Mouse (Mus musculus): ENCODE measurements around the gene Susd3. TPM values are rescaled to one million over a fixed set of nuclear protein-coding genes. Genes with fewer than 3 reads are reported as not detected.

The Susd3 gene
- total and polyA plus RNA-seq, 3 experiments = 2.0 to 8.6 (median 3.3) TPM

GRCm38 (mm10) chr13:49260036-49260722, 11.7 kb upstream of the Susd3 start:
- TF ChIP-seq TAL1 (conservative IDR thresholded peaks at IDR 0.05; ENCODE audit: low read depth, low read length) = no peak
- TF ChIP-seq POLR2AphosphoS5 (IDR thresholded peaks at IDR 0.05; ENCODE audit: insufficient replicate concordance, low read depth, low read length) = no peak
- TF ChIP-seq GATA1 (IDR thresholded peaks at IDR 0.05; ENCODE audit: borderline replicate concordance, low read length) = no peak
- TF ChIP-seq GATA2 (IDR thresholded peaks at IDR 0.05; ENCODE audit: borderline replicate concordance, low read depth, low read length) = no peak
- no peak for TF ChIP-seq CTCF (IDR thresholded peaks at IDR 0.05; ENCODE audit: low read depth, low read length)
- no peaks in the 10 kb centered on the region for H3K9me3 ChIP-seq (replicated peaks)
- H3K36me3 ChIP-seq (replicated peaks) = peaks cover 26% of the 10 kb centered on the region
- H3K4me1 ChIP-seq (ENCODE audit: insufficient read depth, low read depth, low read length) = no peaks in the 10 kb centered on the region
- peaks cover 18% of the 10 kb centered on the region for H3K27me3 ChIP-seq (ENCODE audit: insufficient read depth, low read length)
- H3K4me3 ChIP-seq (ENCODE audit: low read depth, low read length) = no peak overlapping the region
- DNase-seq (ENCODE audit: low spot score) (no peak), ATAC-seq (ENCODE audit: extremely low read depth, insufficient number of reproducible peaks, low FRiP score, poor library complexity, severe bottlenecking) (no peak)

GRCm38 (mm10) chr13:49257819-49258313, 9.4 kb upstream of the Susd3 start:
- peaks cover 23% of the 10 kb centered on the region for H3K27me3 ChIP-seq (ENCODE audit: insufficient read depth, low read length)
- no peaks in the 10 kb centered on the region for H3K4me1 ChIP-seq (ENCODE audit: insufficient read depth, low read depth, low read length)
- H3K36me3 ChIP-seq (replicated peaks) = peaks cover 4% of the 10 kb centered on the region
- ATAC-seq (ENCODE audit: extremely low read depth, insufficient number of reproducible peaks, low FRiP score, poor library complexity, severe bottlenecking) = no peak
- TF ChIP-seq GATA1 (IDR thresholded peaks at IDR 0.05; ENCODE audit: borderline replicate concordance, low read length) (no peak), POLR2AphosphoS5 (IDR thresholded peaks at IDR 0.05; ENCODE audit: insufficient replicate concordance, low read depth, low read length) (no peak), TAL1 (conservative IDR thresholded peaks at IDR 0.05; ENCODE audit: low read depth, low read length) (no peak), CTCF (IDR thresholded peaks at IDR 0.05; ENCODE audit: low read depth, low read length) (no peak), GATA2 (IDR thresholded peaks at IDR 0.05; ENCODE audit: borderline replicate concordance, low read depth, low read length) (no peak)
- no peak overlapping the region for H3K4me3 ChIP-seq (ENCODE audit: low read depth, low read length)
- DNase-seq (ENCODE audit: low spot score) = no peak
- H3K9me3 ChIP-seq (replicated peaks) = no peaks in the 10 kb centered on the region

- Histone ChIP-seq H3K4me1 (ENCODE audit: insufficient read depth, low read depth, low read length) (no peaks in the 10 kb centered on the region), H3K27me3 (ENCODE audit: insufficient read depth, low read length) (peaks cover 20% of the 10 kb centered on the region), H3K4me3 (ENCODE audit: low read depth, low read length) (no peak overlapping the region), H3K9me3 (replicated peaks) (peaks cover 4% of the 10 kb centered on the region), H3K36me3 (replicated peaks) (no peaks in the 10 kb centered on the region)
- DNase-seq (ENCODE audit: low spot score) (no peak), ATAC-seq (ENCODE audit: extremely low read depth, insufficient number of reproducible peaks, low FRiP score, poor library complexity, severe bottlenecking) (no peak)
- TF ChIP-seq GATA2 (IDR thresholded peaks at IDR 0.05; ENCODE audit: borderline replicate concordance, low read depth, low read length) = no peak
- TF ChIP-seq TAL1 (conservative IDR thresholded peaks at IDR 0.05; ENCODE audit: low read depth, low read length) = no peak
- no peak for TF ChIP-seq GATA1 (IDR thresholded peaks at IDR 0.05; ENCODE audit: borderline replicate concordance, low read length)
Observed at GRCm38 (mm10) chr13:49252746-49253145, 4.2 kb upstream of the Susd3 start.

GRCm38 (mm10) chr13:49252113-49252512, 3.6 kb upstream of the Susd3 start:
- peaks cover 20% of the 10 kb centered on the region for H3K27me3 ChIP-seq (ENCODE audit: insufficient read depth, low read length)
- no peak for DNase-seq (ENCODE audit: low spot score)
- H3K36me3 ChIP-seq (replicated peaks) = no peaks in the 10 kb centered on the region
- no peak overlapping the region for H3K4me3 ChIP-seq (ENCODE audit: low read depth, low read length)
- ATAC-seq (ENCODE audit: extremely low read depth, insufficient number of reproducible peaks, low FRiP score, poor library complexity, severe bottlenecking) = no peak
- TF ChIP-seq POLR2AphosphoS5 (IDR thresholded peaks at IDR 0.05; ENCODE audit: insufficient replicate concordance, low read depth, low read length) = no peak
- TF ChIP-seq TAL1 (conservative IDR thresholded peaks at IDR 0.05; ENCODE audit: low read depth, low read length) = no peak
- no peak for TF ChIP-seq GATA2 (IDR thresholded peaks at IDR 0.05; ENCODE audit: borderline replicate concordance, low read depth, low read length)
- no peak for TF ChIP-seq CTCF (IDR thresholded peaks at IDR 0.05; ENCODE audit: low read depth, low read length)
- no peak for TF ChIP-seq GATA1 (IDR thresholded peaks at IDR 0.05; ENCODE audit: borderline replicate concordance, low read length)
- no peaks in the 10 kb centered on the region for H3K4me1 ChIP-seq (ENCODE audit: insufficient read depth, low read depth, low read length)
- H3K9me3 ChIP-seq (replicated peaks) = peaks cover 7% of the 10 kb centered on the region

- ATAC-seq (ENCODE audit: extremely low read depth, insufficient number of reproducible peaks, low FRiP score, poor library complexity, severe bottlenecking) = no peak
- Histone ChIP-seq H3K4me1 (ENCODE audit: insufficient read depth, low read depth, low read length) (no peaks in the 10 kb centered on the region), H3K9me3 (replicated peaks) (peaks cover 7% of the 10 kb centered on the region), H3K27me3 (ENCODE audit: insufficient read depth, low read length) (peaks cover 20% of the 10 kb centered on the region), H3K4me3 (ENCODE audit: low read depth, low read length) (no peak overlapping the region), H3K36me3 (replicated peaks) (no peaks in the 10 kb centered on the region)
- DNase-seq (ENCODE audit: low spot score) = no peak
- TF ChIP-seq GATA2 (IDR thresholded peaks at IDR 0.05; ENCODE audit: borderline replicate concordance, low read depth, low read length) = no peak
- TF ChIP-seq TAL1 (conservative IDR thresholded peaks at IDR 0.05; ENCODE audit: low read depth, low read length) = no peak
Observed at GRCm38 (mm10) chr13:49250716-49251517, 2.4 kb upstream of the Susd3 start.

GRCm38 (mm10) chr13:49249634-49250033, 1.1 kb upstream of the Susd3 start:
- no peak for ATAC-seq (ENCODE audit: extremely low read depth, insufficient number of reproducible peaks, low FRiP score, poor library complexity, severe bottlenecking)
- Histone ChIP-seq H3K36me3 (replicated peaks) (no peaks in the 10 kb centered on the region), H3K4me3 (ENCODE audit: low read depth, low read length) (no peak overlapping the region), H3K27me3 (ENCODE audit: insufficient read depth, low read length) (peaks cover 18% of the 10 kb centered on the region), H3K9me3 (replicated peaks) (peaks cover 7% of the 10 kb centered on the region), H3K4me1 (ENCODE audit: insufficient read depth, low read depth, low read length) (peaks cover 2% of the 10 kb centered on the region; the same call in 1 of the 2 replicates)
- TF ChIP-seq CTCF (IDR thresholded peaks at IDR 0.05; ENCODE audit: low read depth, low read length) = no peak
- no peak for TF ChIP-seq POLR2AphosphoS5 (IDR thresholded peaks at IDR 0.05; ENCODE audit: insufficient replicate concordance, low read depth, low read length)
- no peak for TF ChIP-seq TAL1 (conservative IDR thresholded peaks at IDR 0.05; ENCODE audit: low read depth, low read length)
- no peak for TF ChIP-seq GATA1 (IDR thresholded peaks at IDR 0.05; ENCODE audit: borderline replicate concordance, low read length)
- TF ChIP-seq GATA2 (IDR thresholded peaks at IDR 0.05; ENCODE audit: borderline replicate concordance, low read depth, low read length) = no peak
- DNase-seq (ENCODE audit: low spot score) = no peak
